8 mouse cellular contexts compared by ENCODE assay signal in the genomic region with DNA sequence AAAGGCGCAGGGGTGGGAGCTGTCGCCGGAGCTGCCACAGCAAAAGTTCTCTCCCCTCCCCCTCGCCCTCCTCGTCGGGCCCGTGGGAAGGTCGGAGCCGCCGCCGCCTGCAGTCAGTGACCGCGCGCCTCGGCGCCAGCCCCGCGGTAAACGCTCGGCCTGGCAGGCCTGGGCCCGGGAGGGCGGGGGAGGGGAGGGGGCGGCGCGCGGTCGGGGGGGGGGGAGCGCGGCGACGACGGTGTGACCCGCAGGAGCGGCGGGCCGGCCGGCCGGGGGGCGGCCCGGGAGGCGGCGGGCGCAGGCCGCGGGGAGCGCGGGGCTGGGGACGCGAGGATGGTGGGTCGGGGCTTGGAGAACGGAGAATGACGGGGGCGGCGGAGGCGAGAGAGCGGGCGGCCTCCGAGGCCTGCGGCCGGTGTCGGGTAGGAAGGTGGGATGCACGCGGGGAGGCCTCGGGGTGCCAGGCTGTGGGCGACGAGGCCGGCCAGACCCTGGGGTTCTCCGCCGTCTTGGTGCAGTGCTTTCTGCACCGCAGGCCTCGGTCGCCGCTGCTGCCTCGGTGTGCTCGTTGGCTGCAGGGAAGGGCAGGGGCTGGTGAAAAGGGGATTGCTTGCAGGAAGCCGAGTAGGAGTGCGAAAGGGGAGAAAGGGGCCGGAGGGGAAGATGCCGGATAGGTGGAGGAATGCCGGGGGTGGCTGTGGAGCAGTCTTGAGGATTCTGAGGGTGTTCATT. TPM values are rescaled to one million over a fixed set of nuclear protein-coding genes. Genes with fewer than 3 reads are reported as not detected.
A peak's percentile ranks its signal among the peaks of the same experiment; 100 is the strongest.
DNase-seq lines count a peak whose midpoint lies in the region; ATAC-seq and TF ChIP-seq lines count a peak whose summit lies in the region.

No protein-coding gene starts in this region.

- H3K27ac ChIP-seq in hindbrain, embryonic 15.5 days (replicated peaks): peak overlapping the region; percentile 97
- peak overlapping the region; percentile 96 for H3K27ac ChIP-seq in limb, embryonic 10.5 days
- H3K27ac ChIP-seq in midbrain, embryonic 12.5 days (replicated peaks): peak overlapping the region; percentile 95
- peak overlapping the region; percentile 77 for H3K27ac ChIP-seq in spleen, adult 2 months (ENCODE audit: insufficient read depth, low read length)

- peaks cover 33% of the 10 kb centered on the region for H3K4me1 ChIP-seq in hindbrain, embryonic 15.5 days (replicated peaks)
- H3K4me1 ChIP-seq in limb, embryonic 10.5 days: peaks cover 16% of the 10 kb centered on the region
- H3K4me1 ChIP-seq in midbrain, embryonic 12.5 days: peaks cover 27% of the 10 kb centered on the region
- no peaks in the 10 kb centered on the region; the same call in 1 of the 2 replicates for H3K4me1 ChIP-seq in spleen, adult 2 months (ENCODE audit: control insufficient read depth, insufficient read depth, insufficient read length)

- no peaks in the 10 kb centered on the region for H3K36me3 ChIP-seq in hindbrain, embryonic 15.5 days
- H3K36me3 ChIP-seq in limb, embryonic 10.5 days: peaks cover 13% of the 10 kb centered on the region
- no peaks in the 10 kb centered on the region for H3K36me3 ChIP-seq in midbrain, embryonic 12.5 days
- H3K36me3 ChIP-seq in spleen, adult 2 months (ENCODE audit: control insufficient read depth, insufficient read depth, low read length): no peaks in the 10 kb centered on the region

- H3K27me3 ChIP-seq in hindbrain, embryonic 15.5 days: no peaks in the 10 kb centered on the region
- H3K27me3 ChIP-seq in limb, embryonic 10.5 days (ENCODE audit: low read depth, poor library complexity, severe bottlenecking): no peaks in the 10 kb centered on the region
- H3K27me3 ChIP-seq in midbrain, embryonic 12.5 days: no peaks in the 10 kb centered on the region
- H3K27me3 ChIP-seq in spleen, adult 2 months (ENCODE audit: control insufficient read depth, insufficient read depth, low read length): no peaks in the 10 kb centered on the region

- no peak for TF ChIP-seq CTCF in spleen, adult 2 months (IDR thresholded peaks at IDR 0.05; ENCODE audit: extremely low read depth, insufficient read depth, insufficient read length, insufficient replicate concordance)

- peak overlapping the region; percentile 91 for H3K4me3 ChIP-seq in hindbrain, embryonic 15.5 days
- peak overlapping the region; percentile 72 for H3K4me3 ChIP-seq in limb, embryonic 10.5 days
- H3K4me3 ChIP-seq in midbrain, embryonic 12.5 days: peak overlapping the region; percentile 94
- peak overlapping the region; percentile 93 for H3K4me3 ChIP-seq in spleen, adult 2 months (ENCODE audit: extremely low read depth, insufficient read depth, insufficient read length)

- peak; percentile 87 for ATAC-seq in hindbrain, embryonic 15.5 days (ENCODE audit: low FRiP score, low read depth)
- peak; percentile 87 for ATAC-seq in midbrain, embryonic 12.5 days (ENCODE audit: low FRiP score, low read depth)

- H3K9ac ChIP-seq in hindbrain, embryonic 15.5 days: peak overlapping the region; percentile 94
- H3K9ac ChIP-seq in midbrain, embryonic 12.5 days (replicated peaks): peak overlapping the region; percentile 96

- under 1% methylated on average over 38 of the region's 80 CpGs for WGBS in hindbrain, embryonic 15.5 days
- WGBS in limb, embryonic 10.5 days: under 1% methylated on average over 53 of the region's 80 CpGs
- under 1% methylated on average over 50 of the region's 80 CpGs for WGBS in midbrain, embryonic 12.5 days
- WGBS in spleen, adult 2 months: 1% methylated on average over 59 of the region's 80 CpGs

- peak; percentile 27 to 45 for DNase-seq in left cerebral cortex, adult 18-20 months (ENCODE audit: low spot score in 2 of 2)
- DNase-seq in left cerebral cortex, adult 11 months (ENCODE audit: low spot score): no peak
- peak; percentile 69 to 72 for DNase-seq in cerebellum, postnatal 25 days
- peak; percentile 15 to 39 for DNase-seq in frontal cortex, postnatal 25 days (ENCODE audit: low spot score in 2 of 2)
- peak; percentile 79 for DNase-seq in limb, embryonic 10.5 days (ENCODE audit: low spot score)
- peak in 1 of 2 experiments; percentile 36 for DNase-seq in spleen, adult 2 months (ENCODE audit: low read depth in 1 of 2, low spot score in 2 of 2)

- TF ChIP-seq POLR2A in spleen, adult 2 months (IDR thresholded peaks at IDR 0.05; ENCODE audit: low read depth, low read length): no peak

- peak overlapping the region; percentile 66 for H3K4me2 ChIP-seq in hindbrain, embryonic 15.5 days
- H3K4me2 ChIP-seq in midbrain, embryonic 12.5 days (replicated peaks): peak overlapping the region; percentile 67

- no peaks in the 10 kb centered on the region for H3K9me3 ChIP-seq in hindbrain, embryonic 15.5 days
- no peaks in the 10 kb centered on the region for H3K9me3 ChIP-seq in limb, embryonic 10.5 days (replicated peaks)
- no peaks in the 10 kb centered on the region for H3K9me3 ChIP-seq in midbrain, embryonic 12.5 days

RNA-seq across cellular contexts. Expression of gene Zfp148, which starts 0.4 kb away (rescaled TPM):
- 100 to 1,000 TPM; 181 to 182 TPM for total RNA-seq in left cerebral cortex, adult 18-20 months (2021)
- 49.2 and 49.3 TPM in 2 replicates for polyA plus RNA-seq in hindbrain, embryonic 15.5 days (2015; fragmentation: Nextera tagmentation; extraction: Ambion mirVana)
- polyA plus RNA-seq in limb, embryonic 10.5 days (2016; fragmentation: Nextera tagmentation; extraction: Ambion mirVana): 44.2 and 49.2 TPM in 2 replicates
- polyA plus RNA-seq in midbrain, embryonic 12.5 days (2016; fragmentation: Nextera tagmentation; extraction: Ambion mirVana): 58.1 and 60.9 TPM in 2 replicates
- polyA plus RNA-seq in spleen, adult 2 months (2012; rRNA removed): 5.0 and 5.7 TPM in 2 replicates
